Mouse (Mus musculus) heart, postnatal 25 days (tissue): ENCODE measurements around the gene Xylt1. TPM values are rescaled to one million over a fixed set of nuclear protein-coding genes. Genes with fewer than 3 reads are reported as not detected.

Experiments used
- DNase-seq: peaks from one replicate; pipeline ENCODE4 v3.0.0; 2022; ENCODE audit warnings: low spot score
- intact Hi-C: fragments of 180-260 bp; cut with DNase I; formaldehyde crosslinking; loops from one replicate; pipeline ENCODE4 v1.15.1; 2025
- total RNA-seq, 2 experiments: library from RNA; stranded (reverse); gene quantifications; 2 replicates each; pipeline ENCODE4 v1.2.3; 2021

Xylt1 gene
- total RNA-seq: 1 to 10 TPM; 2.8 to 3.2 TPM

DNA sequence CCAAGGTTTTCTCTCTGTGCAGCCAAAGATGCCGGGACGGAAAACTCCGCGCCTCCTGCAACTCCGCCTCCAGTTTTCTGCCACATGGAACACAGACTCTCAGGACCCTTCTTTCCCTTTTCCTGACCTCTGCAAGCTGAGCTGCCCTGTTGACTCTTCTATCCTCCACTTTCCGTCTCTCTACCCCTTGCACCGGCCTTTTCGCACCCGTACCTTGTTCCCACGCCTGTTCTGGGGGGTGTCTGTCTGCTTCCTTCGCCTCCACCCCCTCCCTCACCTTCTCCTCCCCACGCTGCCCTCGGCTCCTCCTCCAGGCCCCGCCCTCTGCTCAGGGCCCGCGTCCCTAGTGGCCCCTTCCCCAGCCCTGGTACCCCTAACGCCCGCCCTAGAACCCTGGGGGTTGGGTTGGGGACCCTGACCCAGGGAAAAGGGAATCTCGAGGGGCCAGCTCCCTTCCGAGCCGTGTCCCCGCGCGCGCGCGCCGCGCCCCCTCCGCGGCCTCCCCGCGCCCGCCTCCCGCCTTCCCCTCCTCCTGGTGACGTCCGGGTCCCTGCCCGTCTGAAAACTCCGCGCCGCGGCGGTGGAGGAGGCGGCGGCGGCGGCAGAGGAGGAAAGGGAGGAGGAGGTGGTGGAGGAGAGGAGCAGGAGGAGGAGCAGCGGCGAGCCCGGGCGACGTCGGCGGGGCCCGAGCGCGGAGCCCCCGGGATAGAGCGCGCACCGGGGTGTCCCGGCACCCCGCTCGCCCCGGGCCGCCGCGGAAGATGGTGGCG lies at the start of gene Xylt1:
Gene Xylt1 (plus strand): TSS at position 562 of the 770 bp plus-strand sequence.
- intact Hi-C loops: loop anchor here (5.0 to 10.0 kb wide), 5 partner anchors 82 to 724 kb away; no protein-coding TSS in a partner anchor

DNA sequence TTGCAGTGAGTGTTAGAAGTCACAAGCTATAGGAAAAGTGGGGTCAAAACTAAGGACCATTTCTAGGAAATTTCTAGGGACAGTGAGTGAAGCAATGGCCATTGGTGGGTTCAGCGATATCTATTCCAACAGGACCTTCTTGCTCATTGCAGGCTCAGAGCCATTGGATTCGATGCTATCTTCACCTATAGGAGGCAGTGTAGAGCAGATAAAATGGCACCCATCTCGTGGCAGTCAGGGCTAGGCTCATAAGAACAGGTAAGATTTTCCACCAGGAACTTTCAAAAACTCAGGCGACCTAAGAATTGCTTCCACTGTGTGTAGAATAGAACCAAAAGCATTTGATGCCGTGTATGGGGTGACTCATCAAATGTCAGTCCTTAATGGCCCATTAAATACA lies 46.8 kb upstream of the Xylt1 start:
- intact Hi-C loops: no loop called here
- DNase-seq: no peak

More for the DNA sequence above, at the start of gene Xylt1:
- peak; percentile 75 for DNase-seq

DNA sequence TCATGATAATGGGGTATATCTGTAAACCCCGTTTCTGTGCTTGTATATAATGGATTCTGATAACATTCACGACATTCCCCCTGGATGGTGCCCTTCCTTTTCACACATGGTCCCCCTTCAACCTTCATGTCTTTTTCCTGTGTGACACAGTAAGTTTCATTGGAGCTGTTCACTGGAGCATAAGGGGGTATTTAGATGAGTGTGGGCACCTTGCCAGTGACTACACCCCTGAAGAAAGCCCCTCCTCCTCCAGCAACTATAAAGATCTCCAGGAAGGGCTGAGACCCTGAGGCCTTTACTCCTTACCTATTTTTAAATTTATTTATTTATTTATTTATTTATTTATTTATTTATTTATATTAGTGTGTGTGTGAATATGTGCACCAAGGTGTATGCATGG lies 24.5 kb upstream of the Xylt1 start:
- intact Hi-C loops: no loop called here
- DNase-seq: no peak

DNA sequence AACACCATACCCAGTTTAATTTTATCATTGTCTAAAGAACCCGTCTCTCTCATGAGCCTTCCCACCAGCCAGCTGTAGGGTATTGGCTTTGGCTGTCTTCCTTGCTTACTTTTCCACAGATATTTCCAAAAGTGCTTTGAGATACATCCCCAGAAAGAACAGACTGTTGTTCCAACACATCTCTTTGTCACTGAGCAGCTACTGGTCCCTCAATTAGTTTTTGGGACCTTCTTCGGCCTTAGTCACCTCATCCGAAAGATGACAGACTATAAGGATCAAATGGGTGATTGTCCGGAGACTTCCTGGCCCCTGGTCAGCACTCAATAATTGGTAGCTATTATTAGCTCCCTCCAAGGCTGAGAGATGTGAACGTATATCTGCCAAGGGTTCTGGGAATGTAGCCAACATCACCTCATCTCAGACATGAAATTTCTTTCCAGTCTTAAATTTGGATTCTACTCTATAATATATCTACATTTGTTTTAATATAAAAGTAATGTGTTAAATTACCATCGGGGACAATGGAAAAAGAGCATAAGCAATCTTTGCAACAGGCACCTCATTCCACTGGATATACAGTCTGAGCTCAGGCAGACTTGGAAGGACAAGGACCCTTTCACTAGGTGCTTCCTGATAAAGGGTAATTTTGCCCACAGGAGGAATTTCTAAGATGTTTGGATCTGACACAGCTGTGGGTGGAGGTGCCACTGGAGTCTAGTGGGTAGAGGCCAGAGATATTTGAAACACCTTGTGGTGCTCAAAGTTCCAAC lies 23.2 kb upstream of the Xylt1 start:
- intact Hi-C loops: no loop called here
- DNase-seq: no peak

DNA sequence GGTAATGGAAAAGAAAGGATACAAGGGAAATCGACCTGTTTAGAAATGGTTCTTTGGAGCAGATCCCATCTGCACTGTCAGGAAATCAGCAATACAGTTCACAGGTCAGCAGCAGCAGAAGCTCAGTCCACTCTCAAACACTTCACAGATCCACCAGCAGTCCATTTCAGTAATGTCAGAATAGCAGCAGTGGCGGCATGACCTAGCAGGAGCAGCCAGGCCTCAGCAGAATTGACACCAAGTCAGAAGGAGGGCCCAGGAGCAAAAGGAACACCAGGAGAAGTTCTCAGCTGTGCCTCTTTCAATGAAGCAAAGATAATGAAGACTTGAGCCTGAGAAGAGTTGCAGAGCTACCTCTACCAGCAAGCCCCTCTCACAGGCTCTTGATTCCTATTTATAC lies 19.5 kb upstream of the Xylt1 start:
- intact Hi-C loops: no loop called here

DNA sequence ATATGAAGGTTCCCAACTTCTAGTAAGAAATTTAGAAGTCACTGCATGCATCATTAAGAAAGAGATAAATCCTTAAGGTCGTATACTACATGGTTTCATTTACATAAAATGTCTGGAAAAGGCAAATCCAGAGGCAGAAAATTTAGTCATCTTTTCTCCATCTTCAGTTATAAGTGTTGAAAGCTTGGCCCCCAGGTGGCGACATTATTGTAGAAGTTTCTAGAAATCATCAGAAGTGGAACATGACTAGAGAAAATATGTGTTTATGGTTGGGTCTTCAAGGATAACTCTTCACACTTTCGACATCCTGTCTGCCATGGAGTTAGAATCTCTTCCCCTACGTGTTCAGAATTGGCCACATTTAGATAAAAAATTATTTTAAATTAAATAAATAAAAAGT lies 18.3 kb upstream of the Xylt1 start:
- DNase-seq: no peak
- intact Hi-C loops: no loop called here

More for the DNA sequence above, 19.5 kb upstream of the Xylt1 start:
- DNase-seq: no peak

DNA sequence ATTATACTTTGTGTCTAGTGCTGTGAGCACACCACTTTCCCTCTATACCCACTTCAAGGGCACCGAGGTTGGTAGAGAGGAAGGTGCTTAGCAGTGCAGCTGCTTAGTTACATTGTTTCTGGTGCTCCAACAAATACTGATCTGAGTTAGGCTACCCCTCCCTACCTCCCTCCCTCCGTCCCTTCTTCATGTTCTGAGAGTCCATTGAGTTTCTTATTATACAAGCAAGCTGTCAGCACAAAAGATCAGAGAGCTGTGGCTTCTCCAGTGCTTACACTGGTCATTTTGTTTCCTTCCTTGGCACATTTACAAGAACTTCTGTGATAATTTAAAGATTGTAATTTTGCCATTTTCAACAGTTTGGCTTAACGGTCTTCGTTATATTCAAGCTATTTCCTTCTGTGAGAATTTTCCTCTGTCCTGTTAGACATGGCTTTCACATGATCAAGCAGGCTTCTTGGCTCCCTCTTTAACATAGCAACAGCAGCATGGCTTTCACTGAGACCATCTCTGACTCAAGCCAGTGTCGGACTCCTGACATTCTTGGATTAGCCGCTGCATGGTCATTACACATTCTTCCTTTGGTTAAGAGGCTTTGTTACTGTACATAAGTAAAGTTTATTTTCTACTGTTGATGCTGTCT lies 12.0 kb upstream of the Xylt1 start:
- DNase-seq: no peak
- intact Hi-C loops: no loop called here

DNA sequence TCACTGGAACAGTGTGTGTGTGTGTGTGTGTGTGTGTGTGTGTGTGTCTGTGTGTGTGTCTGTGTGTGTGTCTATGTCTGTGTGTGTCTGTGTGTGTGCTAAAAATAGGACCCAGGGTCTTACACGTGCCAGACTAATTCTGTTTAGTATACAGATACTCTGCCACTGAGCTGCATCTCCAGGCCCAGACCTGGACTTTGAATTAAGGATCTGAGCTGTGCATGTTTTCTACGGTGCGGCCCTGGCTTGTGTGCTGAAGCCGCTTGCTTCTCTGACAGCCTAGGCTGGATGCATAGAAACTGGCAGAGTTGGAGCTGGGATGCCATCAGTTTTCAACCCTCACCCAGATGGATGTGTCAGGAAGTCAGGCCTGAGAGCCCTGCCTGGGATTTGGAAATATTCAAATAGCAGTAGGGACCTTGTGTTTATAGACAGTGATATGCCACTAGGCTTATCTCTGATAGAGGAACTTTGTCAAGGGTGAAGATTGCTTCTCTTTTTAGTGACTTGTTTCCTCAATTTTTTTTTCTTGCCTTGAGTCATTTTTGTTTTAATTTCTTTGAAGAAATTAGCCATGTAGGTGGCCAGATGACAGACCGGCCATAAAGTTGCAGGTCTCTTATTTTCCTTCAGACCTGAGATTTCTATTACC lies 11.4 kb upstream of the Xylt1 start:
- no peak for DNase-seq
- intact Hi-C loops: no loop called here

DNA sequence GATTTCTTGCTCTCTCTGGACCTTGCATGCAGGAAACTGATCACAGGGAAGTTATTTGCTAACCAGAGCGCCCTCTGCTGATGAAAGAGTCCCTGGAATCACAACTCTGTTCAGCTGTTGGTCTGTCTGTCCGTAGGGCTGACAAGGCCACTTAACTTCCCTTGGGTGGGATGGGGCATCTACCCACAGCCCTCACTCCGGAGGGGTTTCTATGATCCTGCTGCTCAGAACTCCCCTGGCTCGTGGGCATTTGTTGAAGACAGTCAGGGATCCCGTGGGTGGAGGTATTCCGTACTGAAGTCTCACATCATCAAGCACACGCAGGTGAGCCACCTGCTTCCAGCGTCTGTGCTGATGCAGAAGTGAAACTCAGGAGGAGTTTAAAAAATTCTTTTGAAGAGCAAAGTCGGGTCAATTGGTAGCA lies 4.9 kb upstream of the Xylt1 start:
- intact Hi-C loops: loop anchor here (1.0 to 5.0 kb wide), 2 partner anchors 74 to 675 kb away; no protein-coding TSS in a partner anchor
- DNase-seq: no peak

DNA sequence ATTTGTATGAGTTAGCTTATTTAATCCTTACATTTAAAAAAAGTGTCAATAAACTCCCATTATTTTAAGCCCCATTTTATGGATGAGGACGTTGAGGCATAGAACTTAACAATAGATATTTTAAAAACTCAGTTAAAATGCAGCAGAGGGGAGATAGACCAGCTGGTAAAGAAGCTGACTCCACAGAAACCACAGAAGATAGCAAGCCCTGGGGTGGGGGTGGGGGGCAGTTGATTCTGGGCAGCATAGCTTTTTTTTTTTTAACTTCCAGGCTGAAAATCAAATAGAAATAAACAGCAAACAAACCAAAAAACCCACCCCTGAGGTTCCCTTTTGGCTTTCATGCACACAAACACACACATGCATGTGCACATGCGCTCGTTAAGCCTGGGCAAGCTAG lies 3.6 kb upstream of the Xylt1 start:
- no peak for DNase-seq
- intact Hi-C loops: loop anchor here (5.0 kb wide), 1 partner anchor 75 kb away; no protein-coding TSS in a partner anchor

DNA sequence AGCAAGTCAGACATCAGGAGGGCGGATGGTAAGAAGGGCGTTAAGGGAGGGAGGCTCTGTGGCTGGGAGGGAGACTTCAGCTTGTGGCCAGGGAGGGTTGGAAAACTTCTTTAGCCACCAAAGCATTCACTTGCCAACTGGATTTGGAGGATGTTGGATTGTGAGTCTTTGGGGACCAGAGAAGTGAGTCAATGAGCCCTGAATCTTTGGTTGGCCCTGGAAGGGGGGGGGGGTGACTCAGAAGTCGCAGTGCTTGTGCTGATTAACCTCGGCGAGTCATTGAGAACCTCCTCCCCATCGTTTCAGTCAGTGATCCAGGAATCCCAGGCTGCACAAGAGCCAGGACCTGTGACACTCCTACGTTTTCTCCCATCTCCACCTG lies 752 bp upstream of the Xylt1 start:
- peak; percentile 28 for DNase-seq
- intact Hi-C loops: loop anchor here (5.0 to 10.0 kb wide), 5 partner anchors 82 to 725 kb away; no protein-coding TSS in a partner anchor

DNA sequence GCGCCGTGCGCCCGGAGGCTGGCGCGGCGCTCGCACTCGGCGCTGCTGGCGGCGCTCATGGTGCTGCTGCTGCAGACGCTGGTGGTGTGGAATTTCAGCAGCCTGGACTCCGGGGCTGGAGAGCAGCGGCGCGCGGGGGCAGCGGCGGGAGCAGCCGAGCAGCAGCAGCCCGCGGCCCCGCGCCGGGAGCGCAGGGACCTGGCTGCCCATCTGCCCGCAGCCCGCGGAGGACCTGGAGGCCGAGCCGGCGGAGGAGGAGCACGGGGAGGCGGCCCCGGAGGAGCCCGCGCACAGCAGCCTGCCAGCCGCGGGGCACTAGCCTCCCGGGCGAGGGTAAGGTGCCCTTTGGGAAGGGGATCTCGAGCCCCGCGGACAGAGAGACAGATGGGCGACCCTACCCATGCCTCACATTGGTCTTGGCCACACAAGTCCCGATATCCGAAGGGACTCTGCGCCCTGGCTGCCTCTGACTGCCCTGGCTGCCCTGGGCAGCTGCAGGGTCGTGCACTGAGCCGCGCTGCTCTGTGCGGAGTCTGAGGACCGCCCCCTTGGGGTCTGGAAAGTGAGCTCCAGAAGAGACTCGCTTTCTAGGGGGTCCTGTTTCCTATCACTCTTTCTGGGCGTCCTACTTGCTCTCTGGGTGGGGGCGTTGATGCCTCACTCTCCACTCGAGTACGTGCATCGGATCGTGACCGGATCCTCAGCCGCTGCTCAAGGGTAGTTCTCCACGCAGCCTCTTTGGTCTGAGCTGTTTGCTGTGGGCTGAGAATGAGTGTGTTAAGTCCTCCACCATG lies 606 bp downstream of the Xylt1 start:
- DNase-seq: no peak
- intact Hi-C loops: loop anchor here (5.0 to 10.0 kb wide), 5 partner anchors 81 to 723 kb away; no protein-coding TSS in a partner anchor

DNA sequence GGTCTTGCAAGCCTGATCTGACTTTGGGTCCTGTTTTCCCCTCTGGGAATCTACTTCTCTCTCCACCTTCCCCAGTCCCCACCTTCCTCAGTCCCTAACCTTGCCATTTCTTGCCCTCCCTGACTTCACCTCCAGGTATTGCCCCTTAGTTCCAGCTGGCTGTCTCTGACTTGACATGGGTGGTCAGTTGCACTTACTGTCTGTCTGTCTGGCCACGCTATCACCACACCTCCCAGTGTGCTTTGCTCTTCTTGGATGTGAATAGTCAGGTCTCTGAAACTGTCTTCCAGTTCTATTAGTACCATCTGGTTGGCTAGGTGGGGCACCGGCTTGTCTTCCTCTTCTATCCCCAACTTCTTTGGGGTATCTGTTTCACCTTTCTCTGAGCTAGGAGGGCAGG lies 1.2 kb downstream of the Xylt1 start:
- no peak for DNase-seq
- intact Hi-C loops: loop anchor here (5.0 to 10.0 kb wide), 5 partner anchors 80 to 723 kb away; no protein-coding TSS in a partner anchor

DNA sequence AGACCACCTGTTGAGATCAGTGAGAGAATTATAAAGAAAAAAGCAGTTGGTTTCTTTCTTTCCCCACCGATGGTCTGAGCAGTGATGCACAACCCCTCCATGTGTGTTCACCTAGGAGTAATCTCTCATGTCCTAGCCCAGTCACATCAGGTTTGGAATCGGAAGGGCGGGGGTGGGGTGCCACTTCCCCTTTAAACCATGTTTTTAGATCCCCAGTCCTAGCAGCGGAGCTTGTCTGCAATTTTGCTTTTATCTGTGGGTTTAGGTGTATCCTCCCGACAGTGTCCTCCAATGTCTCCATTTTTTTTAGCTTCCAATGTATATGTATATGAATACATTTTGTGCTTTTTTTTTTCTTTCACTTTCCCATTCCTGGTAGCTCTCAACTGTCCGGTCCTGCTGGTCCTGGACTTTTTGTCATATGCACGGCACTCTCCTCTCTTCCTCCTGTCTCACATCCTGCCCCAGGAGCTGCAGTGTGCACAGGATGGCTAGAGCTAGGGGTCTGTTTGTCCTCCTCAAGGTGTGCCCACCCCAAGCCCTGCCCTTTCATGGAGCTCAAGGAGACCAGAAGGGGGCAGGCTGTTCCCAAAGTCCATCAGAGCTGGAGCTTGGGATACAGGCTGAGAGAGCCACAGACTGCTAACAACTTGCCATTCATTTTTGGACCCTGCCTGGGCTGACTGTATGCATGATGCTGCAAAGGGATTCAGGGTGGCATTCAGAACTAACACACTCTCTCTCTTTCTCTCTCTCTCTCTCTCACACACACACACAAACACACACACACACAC lies 2.6 kb downstream of the Xylt1 start:
- DNase-seq: no peak
- intact Hi-C loops: loop anchor here (5.0 to 10.0 kb wide), 5 partner anchors 79 to 721 kb away; no protein-coding TSS in a partner anchor

DNA sequence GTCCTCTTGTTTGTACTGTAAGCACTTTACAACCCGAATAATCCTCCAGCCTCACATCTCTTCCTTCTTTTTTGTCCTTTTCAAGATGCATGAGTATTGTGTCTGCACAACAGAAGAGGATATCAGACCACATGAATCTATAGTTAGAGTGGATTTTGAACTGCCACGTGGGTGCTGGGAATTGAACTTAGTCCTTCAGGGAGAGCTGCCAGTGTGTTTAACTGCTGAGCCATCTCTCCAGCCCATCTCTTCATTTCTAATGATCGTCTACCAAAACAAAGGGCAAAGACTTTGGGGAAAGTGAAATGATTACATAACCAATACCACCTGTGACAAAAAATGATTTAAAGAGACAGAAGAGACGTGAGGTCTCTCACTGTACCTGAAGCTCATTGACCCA lies 5.6 kb downstream of the Xylt1 start:
- no peak for DNase-seq
- intact Hi-C loops: loop anchor here (5.0 to 10.0 kb wide), 2 partner anchors 496 to 718 kb away; no protein-coding TSS in a partner anchor

DNA sequence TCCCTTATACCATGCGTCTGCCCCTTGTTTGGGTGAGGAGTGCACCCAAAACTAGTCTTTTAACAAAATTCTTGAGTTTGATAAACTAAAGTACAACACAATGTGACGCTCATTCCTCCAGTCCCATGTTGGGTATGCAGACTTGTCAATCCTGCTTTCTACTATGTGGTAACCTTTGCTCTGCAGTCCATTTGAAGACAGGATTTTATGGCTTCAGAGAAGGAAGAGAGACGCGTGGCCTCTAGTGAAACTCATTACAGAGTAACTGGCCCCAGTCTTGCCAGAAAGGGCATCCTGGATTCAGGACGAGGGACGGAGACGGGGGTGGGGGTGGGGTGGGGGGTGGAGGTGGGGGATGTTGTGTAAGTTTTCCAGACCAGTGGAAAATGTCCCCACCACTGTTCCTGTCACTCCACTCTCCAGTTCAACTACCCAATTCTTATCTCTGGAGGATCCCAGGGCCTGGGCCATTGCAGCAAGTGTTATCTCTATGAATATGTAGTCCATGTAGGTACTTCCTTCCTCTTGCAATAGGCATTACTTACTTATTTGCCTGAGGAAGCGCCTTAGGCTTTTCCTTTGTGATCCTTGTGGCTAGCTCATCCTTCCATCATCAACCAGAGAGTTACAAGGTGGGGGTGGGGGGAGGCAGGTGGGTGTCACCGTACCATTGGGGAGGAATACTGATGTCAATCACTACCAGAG lies 7.7 kb downstream of the Xylt1 start:
- DNase-seq: no peak
- intact Hi-C loops: loop anchor here (5.0 to 10.0 kb wide), 2 partner anchors 494 to 716 kb away; no protein-coding TSS in a partner anchor

DNA sequence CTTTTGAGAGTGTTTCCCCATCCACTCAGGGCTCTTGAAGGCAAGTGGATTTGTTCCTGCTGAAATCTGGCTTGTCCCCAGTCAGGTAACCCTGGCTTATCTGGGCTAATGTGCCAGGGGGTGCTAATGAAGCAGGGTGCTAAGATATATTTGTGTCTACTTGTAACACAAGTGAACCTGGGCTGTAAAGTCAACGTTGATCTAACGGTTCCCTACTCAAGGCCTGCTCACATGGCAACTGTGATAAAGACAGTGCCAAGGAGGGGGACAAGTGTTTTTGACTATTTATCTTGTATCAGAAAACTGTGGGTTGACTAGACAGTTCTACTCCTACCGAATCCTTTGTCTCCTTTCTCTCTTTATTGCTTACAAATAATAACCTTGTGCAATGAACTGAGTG lies 8.3 kb downstream of the Xylt1 start:
- no peak for DNase-seq
- intact Hi-C loops: loop anchor here (5.0 to 10.0 kb wide), 2 partner anchors 493 to 716 kb away; no protein-coding TSS in a partner anchor
